Mouse (Mus musculus): Measurements from ENCODE around the gene Nr2c2ap.

DNA sequence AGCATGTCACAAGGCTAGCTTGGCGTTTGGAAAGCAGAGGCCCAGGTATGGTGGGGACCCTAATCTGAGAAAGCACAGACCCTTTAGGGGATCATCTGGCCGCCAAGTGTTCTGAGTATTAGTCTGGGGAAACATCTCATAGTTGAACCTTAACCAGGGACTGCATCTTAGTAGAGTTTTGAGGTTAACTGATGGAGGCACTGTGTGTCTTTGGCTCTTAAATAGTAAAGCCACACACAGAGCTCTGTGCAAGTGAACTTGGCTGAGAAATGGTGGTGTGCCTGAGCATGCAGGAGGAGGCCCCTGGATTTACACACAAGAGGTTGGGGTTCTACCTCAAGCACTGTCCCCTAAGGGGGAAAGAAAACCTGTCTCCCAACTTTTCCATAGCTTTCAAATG lies 47.1 kb downstream of the Nr2c2ap start:
- TF ChIP-seq POU5F1 (IDR thresholded peaks at IDR 0.05; ENCODE audit: borderline replicate concordance, low read length) (no peak), CTCF (conservative IDR thresholded peaks at IDR 0.05; ENCODE audit: low read length) (peak; percentile 14; the same call in 1 of the 2 replicates), NANOG (IDR thresholded peaks at IDR 0.05; ENCODE audit: borderline replicate concordance, low read length) (no peak)
